Mouse (Mus musculus) embryonic facial prominence, embryonic 15.5 days (tissue): Measurements from ENCODE around the gene Rdm1. TPM values are rescaled to one million over a fixed set of nuclear protein-coding genes. Genes with fewer than 3 reads are reported as not detected.
"Not testable (repeated sequence)": the region's sequence is repeated elsewhere in the genome, so short reads cannot be mapped to it uniquely, and the experiment has no call there.

Experiments
- ATAC-seq: fragments of 200-750 bp; cut with Nextera tagmentation; 2 replicates; pipeline ENCODE4 v1.8.0; 2017; ENCODE audit warnings: low read depth, moderate TSS enrichment; ENCODE audit not compliant: insufficient number of reproducible peaks, low FRiP score, low TSS enrichment
- H3K27ac ChIP-seq: fragments of 300-500 bp; sonication (generic); replicated peaks from 2 replicates; pipeline ENCODE4 v1.5.1; 2015; ENCODE audit warnings: mild to moderate bottlenecking, inconsistent platforms
- H3K27me3 ChIP-seq: fragments of 300-500 bp; sonication (generic); 2 replicates; pipeline ENCODE4 v1.6.1; 2015; ENCODE audit warnings: inconsistent platforms
- H3K36me3 ChIP-seq: fragments of 300-500 bp; sonication (generic); 2 replicates; pipeline ENCODE4 v1.6.1; 2015; ENCODE audit warnings: mild to moderate bottlenecking, inconsistent platforms
- H3K4me1 ChIP-seq: fragments of 300-500 bp; sonication (generic); 2 replicates; pipeline ENCODE4 v1.6.1; 2015; ENCODE audit warnings: inconsistent platforms
- H3K4me2 ChIP-seq: fragments of 300-500 bp; sonication (generic); replicated peaks from 2 replicates; pipeline ENCODE4 v1.6.1; 2015; ENCODE audit warnings: mild to moderate bottlenecking, inconsistent platforms
- H3K4me3 ChIP-seq: fragments of 300-500 bp; sonication (generic); replicated peaks from 2 replicates; pipeline ENCODE4 v1.5.1; 2015; ENCODE audit warnings: mild to moderate bottlenecking, inconsistent platforms
- H3K9ac ChIP-seq: fragments of 300-500 bp; sonication (generic); 2 replicates; pipeline ENCODE4 v1.6.1; 2015; ENCODE audit warnings: inconsistent platforms
- H3K9me3 ChIP-seq: fragments of 300-500 bp; sonication (generic); replicated peaks from 2 replicates; pipeline ENCODE4 v1.6.1; 2016; ENCODE audit warnings: inconsistent platforms
- whole genome bisulfite sequencing: fragments of 180-500 bp; shearing (Covaris S2); methylation state at CpG from one replicate; pipeline ENCODE4 v1.1.7; 2015; 5-methylcytosine and 5-hydroxymethylcytosine counted together
- polyA plus RNA-seq: library from polyadenylated mRNA; unstranded; fragments of >200 nt; fragmentation: Nextera tagmentation; extraction: Ambion mirVana; gene quantifications from 2 replicates; pipeline ENCODE4 v1.2.1, GENCODE M21; 2015

Rdm1 gene
- polyA plus RNA-seq, 1 experiment from 2014 or later, result 54.6 TPM

DNA sequence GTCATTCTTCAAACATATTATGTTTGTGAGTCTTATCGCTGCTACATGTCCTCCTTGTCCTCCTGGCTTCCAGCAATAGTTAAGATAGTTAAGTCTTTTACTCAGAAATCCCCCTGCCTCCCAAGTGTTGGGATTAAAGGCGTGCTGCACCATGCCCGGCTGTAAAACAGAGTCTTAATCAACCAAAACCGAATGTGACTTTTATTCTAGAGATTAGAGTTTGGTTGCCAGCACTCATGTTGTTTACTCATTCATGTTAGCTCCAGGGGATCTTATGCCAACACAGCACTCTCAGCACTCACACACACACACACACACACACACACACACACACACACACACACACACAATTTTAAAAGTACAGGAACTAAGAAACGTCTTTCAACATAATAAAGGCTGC is 15.9 kb downstream of the Rdm1 start:
- Histone ChIP-seq H3K9ac (no peak overlapping the region), H3K4me3 (no peak overlapping the region), H3K27me3 (no peaks in the 10 kb centered on the region), H3K27ac (no peak overlapping the region; the same call in 1 of the 2 replicates), H3K36me3 (no peaks in the 10 kb centered on the region), H3K4me2 (no peak overlapping the region), H3K9me3 (no peaks in the 10 kb centered on the region), H3K4me1 (0 out of 2 replicates have a peak, but pooled peaks cover 6% of the 10 kb centered on the region)
- no peak for ATAC-seq
- 40% methylated on average over 5 of the region's 5 CpGs for WGBS

- Histone ChIP-seq H3K27ac (no peak overlapping the region), H3K4me3 (no peak overlapping the region), H3K27me3 (no peaks in the 10 kb centered on the region), H3K4me1 (0 out of 2 replicates have a peak, but pooled peaks cover 6% of the 10 kb centered on the region), H3K4me2 (no peak overlapping the region), H3K9ac (no peak overlapping the region), H3K36me3 (no peaks in the 10 kb centered on the region), H3K9me3 (no peaks in the 10 kb centered on the region)
- ATAC-seq, result no peak
- WGBS, result 53% methylated on average over 3 of the region's 3 CpGs
These were observed 17.6 kb downstream of the Rdm1 start for GRCm38 (mm10) chr11:101644591-101644990.

DNA sequence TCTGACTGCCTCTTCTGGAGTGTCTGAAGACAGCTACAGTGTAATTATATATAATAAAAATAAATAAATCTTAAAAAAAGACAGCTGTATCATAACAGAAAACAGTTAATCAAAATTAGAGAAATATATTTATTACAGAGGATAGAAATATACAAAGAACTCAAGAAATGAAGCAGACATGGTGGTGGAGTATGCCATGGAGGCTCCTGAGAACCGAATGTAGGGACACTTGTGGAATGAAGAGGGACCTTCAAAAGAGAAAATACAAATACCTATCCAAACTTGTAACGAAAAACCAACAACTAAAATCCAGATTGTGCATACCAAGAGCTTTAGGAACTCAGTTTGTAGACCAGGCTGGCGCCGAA is 18.0 kb downstream of the Rdm1 start:
- H3K4me2 ChIP-seq, H3K4me1 ChIP-seq, ATAC-seq, H3K27me3 ChIP-seq, H3K4me3 ChIP-seq, H3K36me3 ChIP-seq, H3K9me3 ChIP-seq, H3K9ac ChIP-seq: not testable (repeated sequence)
- H3K27ac ChIP-seq, result peak overlapping the region; percentile 22; the same call in 1 of the 2 replicates
- WGBS, result 0% methylated on average over 4 of the region's 4 CpGs

DNA sequence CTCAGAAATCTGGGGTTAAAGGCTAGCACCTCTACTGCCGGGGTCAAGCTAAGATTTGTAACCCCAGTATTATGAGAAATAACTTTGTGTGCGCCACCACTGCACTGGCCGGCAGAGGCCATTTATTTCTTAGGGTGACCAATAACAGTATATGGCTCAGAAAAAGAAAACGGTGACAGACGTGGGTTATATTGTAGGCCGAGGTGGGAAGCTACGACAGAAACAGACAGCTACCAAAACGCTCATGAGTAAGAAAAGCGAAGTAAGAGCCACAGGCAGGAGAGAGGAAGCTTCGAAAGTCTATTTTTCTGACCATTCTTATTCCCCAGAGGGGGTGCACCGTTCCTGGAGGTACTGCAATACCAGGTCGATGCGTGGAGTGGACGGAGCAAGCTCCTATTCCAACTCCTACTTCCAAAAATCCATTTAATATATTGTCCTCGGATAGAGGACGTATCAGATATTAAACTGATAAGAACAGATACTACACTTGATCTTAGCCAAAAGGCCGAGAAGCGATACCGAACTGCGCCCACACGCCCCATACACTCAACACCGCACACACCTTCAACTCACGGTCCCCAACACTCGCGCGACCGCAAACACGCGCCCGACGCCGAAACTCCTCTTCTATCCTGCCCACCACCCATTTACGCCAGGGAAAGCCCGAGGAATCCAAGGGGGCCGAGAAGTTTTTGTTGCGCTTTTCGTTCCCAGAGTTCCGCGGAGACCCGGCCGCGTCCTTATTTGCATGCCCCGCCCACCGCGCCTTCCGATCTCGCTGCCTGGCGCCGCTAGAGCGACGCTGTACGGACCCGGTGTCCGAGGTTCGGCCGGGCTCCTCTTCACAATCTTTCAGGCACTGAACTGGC is 18.7 kb downstream of the Rdm1 start:
- not testable (repeated sequence) for H3K9me3 ChIP-seq, H3K36me3 ChIP-seq, H3K4me1 ChIP-seq, H3K27me3 ChIP-seq, H3K9ac ChIP-seq
- peak overlapping the region; percentile 94 for H3K27ac ChIP-seq
- WGBS, result 0% methylated on average over 43 of the region's 56 CpGs
- H3K4me3 ChIP-seq, result peak overlapping the region; percentile 39
- peak overlapping the region; percentile 45 for H3K4me2 ChIP-seq
- ATAC-seq, result peak; percentile 87

DNA sequence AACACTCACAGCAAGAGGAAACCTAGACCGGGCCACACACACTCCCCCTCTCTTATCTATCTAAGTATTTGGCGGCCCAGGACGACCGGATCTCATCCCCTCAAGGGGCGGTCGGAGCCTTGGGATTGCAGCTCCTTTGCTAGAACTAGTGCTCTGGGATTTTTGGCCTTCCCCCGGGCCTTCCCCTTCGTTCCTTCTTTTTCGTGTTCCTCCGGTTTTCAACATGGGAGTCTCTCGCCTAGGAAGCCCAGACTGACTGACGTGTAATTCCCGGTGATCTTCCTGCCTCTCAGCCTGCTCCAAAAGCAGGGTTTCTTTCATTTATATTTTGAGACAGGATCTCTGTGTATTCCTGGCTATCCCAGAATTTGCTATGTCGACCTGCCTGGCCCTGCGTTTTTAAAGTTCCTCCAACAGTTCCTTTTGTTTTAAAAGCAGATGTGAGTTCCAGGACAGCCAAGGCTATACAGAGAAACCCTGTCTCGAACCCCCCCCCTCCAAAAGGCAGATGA is 19.3 kb downstream of the Rdm1 start:
- not testable (repeated sequence) for H3K36me3 ChIP-seq, H3K9ac ChIP-seq, H3K4me1 ChIP-seq, H3K9me3 ChIP-seq, H3K27me3 ChIP-seq, ATAC-seq
- H3K4me3 ChIP-seq, result peak overlapping the region; percentile 39
- H3K4me2 ChIP-seq, result peak overlapping the region; percentile 45
- WGBS, result 9% methylated on average over 16 of the region's 16 CpGs
- H3K27ac ChIP-seq, result peak overlapping the region; percentile 94

GRCm38 (mm10) chr11:101647093-101647492 is 20.1 kb downstream of the Rdm1 start:
- WGBS, result 92% methylated on average over 10 of the region's 10 CpGs
- H3K27me3 ChIP-seq, H3K9ac ChIP-seq, H3K9me3 ChIP-seq, H3K4me1 ChIP-seq, H3K4me3 ChIP-seq, ATAC-seq, H3K4me2 ChIP-seq, H3K27ac ChIP-seq, H3K36me3 ChIP-seq: not testable (repeated sequence)

- Histone ChIP-seq H3K9me3 (no peaks in the 10 kb centered on the region), H3K4me3 (no peak overlapping the region), H3K9ac (no peak overlapping the region), H3K4me2 (no peak overlapping the region), H3K36me3 (no peaks in the 10 kb centered on the region), H3K27me3 (no peaks in the 10 kb centered on the region), H3K27ac (no peak overlapping the region), H3K4me1 (peaks cover 4% of the 10 kb centered on the region)
- 82% methylated on average over 4 of the region's 4 CpGs for WGBS
- no peak for ATAC-seq
These were observed 29.4 kb downstream of the Rdm1 start for GRCm38 (mm10) chr11:101656356-101656755.

GRCm38 (mm10) chr11:101657528-101657885 is 30.5 kb downstream of the Rdm1 start:
- peak overlapping the region; percentile 27 for H3K4me3 ChIP-seq
- H3K4me1 ChIP-seq, result peaks cover 4% of the 10 kb centered on the region
- H3K4me2 ChIP-seq, result peak overlapping the region; percentile 43
- peak overlapping the region; percentile 94 for H3K27ac ChIP-seq
- peak; percentile 15; the same call in 1 of the 2 replicates for ATAC-seq
- no peaks in the 10 kb centered on the region for H3K36me3 ChIP-seq
- no peaks in the 10 kb centered on the region for H3K27me3 ChIP-seq
- H3K9ac ChIP-seq, result peak overlapping the region; percentile 31; the same call in 1 of the 2 replicates
- H3K9me3 ChIP-seq, result no peaks in the 10 kb centered on the region
- WGBS, result 2% methylated on average over 3 of the region's 3 CpGs

DNA sequence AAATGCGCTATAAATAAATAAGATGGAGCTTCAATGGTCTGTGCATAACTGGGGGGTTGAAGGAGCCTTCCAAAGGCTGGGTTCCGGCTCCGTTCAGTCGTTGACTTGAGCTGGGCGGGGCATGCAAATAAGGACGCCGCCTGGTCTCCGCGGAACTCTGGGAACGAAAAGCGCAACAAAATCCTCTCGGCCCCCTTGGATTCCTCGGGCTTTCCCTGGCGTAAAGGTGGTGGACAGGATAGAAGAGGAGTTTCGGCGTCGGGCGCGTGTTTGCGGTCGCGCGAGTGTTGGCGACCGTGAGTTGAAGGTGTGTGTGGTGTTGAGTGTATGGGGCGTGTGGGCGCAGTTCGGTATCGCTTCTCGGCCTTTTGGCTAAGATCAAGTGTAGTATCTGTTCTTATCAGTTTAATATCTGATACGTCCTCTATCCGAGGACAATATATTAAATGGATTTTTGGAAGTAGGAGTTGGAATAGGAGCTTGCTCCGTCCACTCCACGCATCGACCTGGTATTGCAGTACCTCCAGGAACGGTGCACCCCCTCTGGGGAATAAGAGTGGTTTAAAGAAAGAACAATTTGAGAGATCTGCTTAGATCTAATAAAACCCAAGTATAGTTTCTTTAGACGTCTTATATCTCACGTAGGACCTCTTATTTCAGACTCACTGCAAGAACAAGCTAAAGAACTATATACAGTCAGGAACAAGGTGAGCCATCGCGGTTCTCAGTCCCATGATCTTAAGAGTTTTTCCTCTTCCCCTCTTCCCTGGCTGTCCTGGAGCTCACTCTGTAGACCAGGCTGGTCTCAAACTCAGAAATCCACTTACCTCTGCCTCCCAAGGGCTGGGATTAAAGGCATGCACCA is 31.1 kb downstream of the Rdm1 start:
- Histone ChIP-seq H3K27ac (peak overlapping the region; percentile 94), H3K9ac (peak overlapping the region; percentile 31; the same call in 1 of the 2 replicates), H3K4me2 (peak overlapping the region; percentile 43), H3K4me3 (peak overlapping the region; percentile 27)
- H3K27me3 ChIP-seq, H3K9me3 ChIP-seq, H3K36me3 ChIP-seq, H3K4me1 ChIP-seq: not testable (repeated sequence)
- WGBS, result under 1% methylated on average over 39 of the region's 40 CpGs
- peak; percentile 92 for ATAC-seq

- WGBS, result 32% methylated on average over 10 of the region's 10 CpGs
- Histone ChIP-seq H3K27me3 (no peaks in the 10 kb centered on the region), H3K9me3 (no peaks in the 10 kb centered on the region), H3K4me1 (peaks cover 4% of the 10 kb centered on the region), H3K9ac (no peak overlapping the region), H3K27ac (peak overlapping the region; percentile 84), H3K4me2 (no peak overlapping the region), H3K4me3 (no peak overlapping the region), H3K36me3 (no peaks in the 10 kb centered on the region)
- ATAC-seq, result peak; percentile 20
These were observed 32.0 kb downstream of the Rdm1 start for GRCm38 (mm10) chr11:101658751-101659558.
